7 mouse cellular contexts compared by ENCODE assay signal in the genomic region with DNA sequence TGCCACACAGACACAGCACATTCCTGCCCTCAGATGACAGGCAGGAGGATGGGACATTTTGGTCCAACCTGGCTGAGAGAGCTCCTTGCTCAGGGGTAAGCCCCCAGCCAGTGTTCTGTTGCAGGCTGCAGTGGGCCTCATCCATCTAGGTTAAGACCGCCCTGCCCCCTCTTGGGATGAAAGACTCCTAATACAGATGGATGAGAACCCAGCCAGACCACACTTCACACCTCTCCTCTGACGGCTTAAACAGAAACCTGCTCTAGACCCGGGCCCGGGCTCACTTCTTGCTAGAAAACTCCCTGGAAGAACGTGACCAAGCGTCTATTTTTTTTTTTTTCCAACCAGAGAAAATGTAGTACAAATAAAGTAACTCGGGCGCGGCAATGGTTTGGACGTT. TPM values are rescaled to one million over a fixed set of nuclear protein-coding genes. Genes with fewer than 3 reads are reported as not detected.
DNase-seq lines count a peak whose midpoint lies in the region; ATAC-seq and TF ChIP-seq lines count a peak whose summit lies in the region.

No protein-coding gene starts in this region.

- H3K4me1 ChIP-seq in lung, embryonic 15.5 days, result peaks cover 34% of the 10 kb centered on the region
- H3K4me1 ChIP-seq in forebrain, embryonic 15.5 days, result peaks cover 89% of the 10 kb centered on the region
- H3K4me1 ChIP-seq in limb, embryonic 14.5 days (ENCODE audit: control insufficient read depth, insufficient read depth, low read length), result peaks cover 23% of the 10 kb centered on the region; the same call in 1 of the 2 replicates
- H3K4me1 ChIP-seq in stomach, postnatal 0 days (replicated peaks; ENCODE audit: control insufficient read depth, insufficient read depth), result no peaks in the 10 kb centered on the region

- no peak overlapping the region for H3K9ac ChIP-seq in lung, embryonic 15.5 days
- H3K9ac ChIP-seq in forebrain, embryonic 15.5 days (replicated peaks), result peak overlapping the region; percentile 66; the same call in 1 of the 2 replicates
- 0 out of 2 replicates have a peak overlapping the region, but pooled peaks have one; percentile 13 for H3K9ac ChIP-seq in limb, embryonic 14.5 days (ENCODE audit: low read depth, low read length, severe bottlenecking)
- 0 out of 2 replicates have a peak overlapping the region, but pooled peaks have one; percentile 4 for H3K9ac ChIP-seq in stomach, postnatal 0 days (ENCODE audit: low read length)

- TF ChIP-seq EP300 in stomach, postnatal 0 days (optimal IDR thresholded peaks at IDR 0.05), result no peak

- no peak for ATAC-seq in lung, embryonic 15.5 days (ENCODE audit: borderline replicate concordance, extremely low read depth, low FRiP score, low TSS enrichment)
- ATAC-seq in forebrain, embryonic 15.5 days (replicated peaks), result no peak
- no peak for ATAC-seq in limb, embryonic 14.5 days (ENCODE audit: low FRiP score, low read depth)
- ATAC-seq in stomach, postnatal 0 days (ENCODE audit: low FRiP score, low TSS enrichment), result no peak

- no peak for TF ChIP-seq CTCF in stomach, postnatal 0 days (IDR thresholded peaks at IDR 0.05; ENCODE audit: low read depth)

- H3K4me2 ChIP-seq in lung, embryonic 15.5 days, result peak overlapping the region; percentile 99; the same call in 1 of the 2 replicates
- H3K4me2 ChIP-seq in forebrain, embryonic 15.5 days (replicated peaks), result peak overlapping the region; percentile 86
- peak overlapping the region; percentile 96 for H3K4me2 ChIP-seq in limb, embryonic 14.5 days (replicated peaks; ENCODE audit: low read depth, low read length, severe bottlenecking)
- H3K4me2 ChIP-seq in stomach, postnatal 0 days (replicated peaks; ENCODE audit: low read depth), result peak overlapping the region; percentile 93

- no peaks in the 10 kb centered on the region for H3K9me3 ChIP-seq in lung, embryonic 15.5 days
- H3K9me3 ChIP-seq in forebrain, embryonic 15.5 days, result no peaks in the 10 kb centered on the region
- no peaks in the 10 kb centered on the region for H3K9me3 ChIP-seq in limb, embryonic 14.5 days (ENCODE audit: control insufficient read depth, low read length)
- no peaks in the 10 kb centered on the region for H3K9me3 ChIP-seq in stomach, postnatal 0 days (ENCODE audit: control insufficient read depth, low read length)

- peak overlapping the region; percentile 63; the same call in 1 of the 2 replicates for H3K4me3 ChIP-seq in lung, embryonic 15.5 days
- peak overlapping the region; percentile 64 for H3K4me3 ChIP-seq in forebrain, embryonic 15.5 days
- H3K4me3 ChIP-seq in limb, embryonic 14.5 days (replicated peaks; ENCODE audit: low read length), result peak overlapping the region; percentile 14
- peak overlapping the region; percentile 66; the same call in 1 of the 2 replicates for H3K4me3 ChIP-seq in stomach, postnatal 0 days (ENCODE audit: low read depth, low read length)

- WGBS in lung, embryonic 15.5 days, result 3% methylated on average over 10 of the region's 10 CpGs
- WGBS in forebrain, embryonic 15.5 days, result 5% methylated on average over 10 of the region's 10 CpGs
- 1% methylated on average over 10 of the region's 10 CpGs for WGBS in limb, embryonic 14.5 days
- WGBS in stomach, postnatal 0 days, result 18% methylated on average over 10 of the region's 10 CpGs

- TF ChIP-seq POLR2A in limb, embryonic 14.5 days (IDR thresholded peaks at IDR 0.05; ENCODE audit: borderline replicate concordance, extremely low read depth, insufficient read depth, insufficient read length), result no peak

- DNase-seq in lung, postnatal 25 days (ENCODE audit: low spot score), result no peak
- no peak for DNase-seq in limb, embryonic 14.5 days (ENCODE audit: low spot score)
- DNase-seq in stomach, postnatal 0 days (ENCODE audit: low spot score), result no peak
- no peak for DNase-seq in right cerebral cortex, postnatal 4 days
- DNase-seq in urinary bladder, adult 18-20 months (ENCODE audit: low spot score in 2 of 2), result no peak

- H3K27ac ChIP-seq in lung, embryonic 15.5 days, result no peak overlapping the region
- H3K27ac ChIP-seq in forebrain, embryonic 15.5 days (replicated peaks), result peak overlapping the region; percentile 91
- H3K27ac ChIP-seq in limb, embryonic 14.5 days (replicated peaks; ENCODE audit: low read depth, low read length), result no peak overlapping the region
- no peak overlapping the region for H3K27ac ChIP-seq in stomach, postnatal 0 days (replicated peaks)

- no peaks in the 10 kb centered on the region for H3K36me3 ChIP-seq in lung, embryonic 15.5 days
- H3K36me3 ChIP-seq in forebrain, embryonic 15.5 days, result no peaks in the 10 kb centered on the region
- H3K36me3 ChIP-seq in limb, embryonic 14.5 days (ENCODE audit: control insufficient read depth, insufficient read depth, low read length), result no peaks in the 10 kb centered on the region
- H3K36me3 ChIP-seq in stomach, postnatal 0 days (ENCODE audit: control insufficient read depth, insufficient read depth, low read length), result no peaks in the 10 kb centered on the region

- H3K27me3 ChIP-seq in lung, embryonic 15.5 days, result peaks cover 91% of the 10 kb centered on the region
- H3K27me3 ChIP-seq in forebrain, embryonic 15.5 days, result peaks cover 11% of the 10 kb centered on the region; the same call in 1 of the 2 replicates
- peaks cover 73% of the 10 kb centered on the region for H3K27me3 ChIP-seq in limb, embryonic 14.5 days (ENCODE audit: control insufficient read depth, insufficient read depth, low read length)
- H3K27me3 ChIP-seq in stomach, postnatal 0 days (ENCODE audit: control insufficient read depth, insufficient read depth, low read length), result peaks cover 8% of the 10 kb centered on the region; the same call in 1 of the 2 replicates

RNA-seq across cellular contexts. Expression of a gene that starts 3.0 kb away (rescaled TPM):
- 0.46 and 0.69 TPM in 2 replicates for polyA plus RNA-seq in lung, embryonic 15.5 days (2015; fragmentation: Nextera tagmentation; extraction: Ambion mirVana)
- polyA plus RNA-seq in forebrain, embryonic 15.5 days (2015; fragmentation: Nextera tagmentation; extraction: Ambion mirVana), result 11.7 and 13.5 TPM in 2 replicates
- polyA plus RNA-seq in limb, embryonic 14.5 days (2012; rRNA removed), result 3.3 and 3.8 TPM in 2 replicates
- 0.26 and 1.00 TPM in 2 replicates for polyA plus RNA-seq in limb, embryonic 14.5 days (2014; fragmentation: Nextera tagmentation; extraction: Ambion mirVana)
- polyA plus RNA-seq in stomach, postnatal 0 days (2015; fragmentation: Nextera tagmentation; extraction: Ambion mirVana), result 0.16 and 0.68 TPM in 2 replicates

Comparison
In these comparisons a context has a peak if more than half of its experiments do, and no peak if none do; other contexts are left out.
1. H3K4me3 ChIP-seq: peak in every context shown above with its lines; median percentile 66 in stomach, postnatal 0 days; 64 in forebrain, embryonic 15.5 days; 63 in lung, embryonic 15.5 days; 14 in limb, embryonic 14.5 days.